Mouse (Mus musculus) embryonic fibroblast, embryonic 13.5 days (primary cell): ENCODE results near the gene Dhx9.

Experiments
- CTCF ChIP-seq: IDR thresholded peaks from 2 replicates; pipeline ENCODE4 v1.5.1; 2011; ENCODE audit warnings: mild to moderate bottlenecking, control low read depth, low read length, moderate library complexity, borderline replicate concordance; ENCODE audit not compliant: insufficient read depth
- POLR2A ChIP-seq: IDR thresholded peaks from 2 replicates; pipeline ENCODE4 v1.6.1; 2011; ENCODE audit warnings: low read depth, mild to moderate bottlenecking, control low read depth, low read length, moderate library complexity

- TF ChIP-seq CTCF: no peak
- TF ChIP-seq POLR2A: no peak
Measured at GRCm38 (mm10) chr1:153500030-153500429, 12.6 kb upstream of the Dhx9 start.
